12 mouse cellular contexts compared by ENCODE assay signal in genomic region chr13:98596746-98597145, GRCm38 (mm10). TPM values are rescaled to one million over a fixed set of nuclear protein-coding genes. Genes with fewer than 3 reads are reported as not detected.
DNase-seq lines count a peak whose midpoint lies in the region; ATAC-seq and TF ChIP-seq lines count a peak whose summit lies in the region.
"Had no signal": no experiment of that assay in that cellular context is flagged by ENCODE, and none has a peak within 500 bp of the region (broad histone marks: within the 10 kb centered on the region; RNA-seq: fewer than 3 reads in every experiment).

No protein-coding gene starts in this region.

- no peak overlapping the region for H3K27ac ChIP-seq in gastrocnemius, adult 2 months
- H3K27ac ChIP-seq in liver, postnatal 0 days (ENCODE audit: low read depth) = no peak overlapping the region
- H3K27ac ChIP-seq in liver, embryonic 12.5 days = no peak overlapping the region
- H3K27ac ChIP-seq in cortical plate, adult 2 months (ENCODE audit: insufficient read depth, low read length) = no peak overlapping the region
- H3K27ac ChIP-seq: forebrain, embryonic 15.5 days; macrophage had no signal

- H3K4me1 ChIP-seq in liver, postnatal 0 days (ENCODE audit: insufficient read depth) = no peaks in the 10 kb centered on the region; the same call in 1 of the 2 replicates
- H3K4me1 ChIP-seq in liver, embryonic 12.5 days = no peaks in the 10 kb centered on the region
- H3K4me1 ChIP-seq in cortical plate, adult 2 months (ENCODE audit: control insufficient read depth, insufficient read depth, low read length) = no peaks in the 10 kb centered on the region
- H3K4me1 ChIP-seq: forebrain, embryonic 15.5 days had no signal

- H3K36me3 ChIP-seq in liver, postnatal 0 days (replicated peaks; ENCODE audit: insufficient read depth, low read length) = no peaks in the 10 kb centered on the region
- no peaks in the 10 kb centered on the region for H3K36me3 ChIP-seq in liver, embryonic 12.5 days
- H3K36me3 ChIP-seq: forebrain, embryonic 15.5 days had no signal

- 89% methylated on average over 4 of the region's 4 CpGs for WGBS in liver, postnatal 0 days (ENCODE audit: insufficient replicate concordance)
- 68% methylated on average over 4 of the region's 4 CpGs for WGBS in liver, embryonic 12.5 days (ENCODE audit: insufficient replicate concordance)

- H3K4me3 ChIP-seq in gastrocnemius, adult 2 months = no peak overlapping the region
- no peak overlapping the region for H3K4me3 ChIP-seq in liver, postnatal 0 days (ENCODE audit: low read depth, low read length)
- no peak overlapping the region for H3K4me3 ChIP-seq in liver, embryonic 12.5 days
- H3K4me3 ChIP-seq in cortical plate, adult 2 months (ENCODE audit: insufficient read depth, low read length) = no peak overlapping the region
- H3K4me3 ChIP-seq: forebrain, embryonic 15.5 days had no signal

- TF ChIP-seq EP300 in liver, postnatal 0 days (IDR thresholded peaks at IDR 0.05; ENCODE audit: low read depth) = no peak

- H3K4me2 ChIP-seq in liver, postnatal 0 days (ENCODE audit: low read depth, low read length) = no peak overlapping the region
- no peak overlapping the region for H3K4me2 ChIP-seq in liver, embryonic 12.5 days
- H3K4me2 ChIP-seq: forebrain, embryonic 15.5 days had no signal

- no peaks in the 10 kb centered on the region for H3K9me3 ChIP-seq in liver, postnatal 0 days (ENCODE audit: low read length)
- H3K9me3 ChIP-seq in liver, embryonic 12.5 days (replicated peaks) = no peaks in the 10 kb centered on the region
- H3K9me3 ChIP-seq: forebrain, embryonic 15.5 days had no signal

- no peak overlapping the region for H3K9ac ChIP-seq in liver, postnatal 0 days (replicated peaks)
- H3K9ac ChIP-seq in liver, embryonic 12.5 days = no peak overlapping the region
- H3K9ac ChIP-seq: forebrain, embryonic 15.5 days had no signal

- intact Hi-C loops in gastrocnemius, adult 2 months (cut with DNase I) = no loop called here

- ATAC-seq in liver, postnatal 0 days = no peak
- no peak for ATAC-seq in liver, embryonic 12.5 days
- ATAC-seq: forebrain, embryonic 15.5 days; inflammation-experienced regulatory T-cells, adult 6 months had no signal

- H3K27me3 ChIP-seq in liver, postnatal 0 days (ENCODE audit: insufficient read depth, low read length) = no peaks in the 10 kb centered on the region
- no peaks in the 10 kb centered on the region; the same call in 1 of the 2 replicates for H3K27me3 ChIP-seq in liver, embryonic 12.5 days (replicated peaks)

- no peak for TF ChIP-seq POLR2A in cortical plate, adult 2 months (IDR thresholded peaks at IDR 0.05; ENCODE audit: extremely low read depth, insufficient read depth, low read length)

- no peak for DNase-seq in gastrocnemius, adult 2 months
- DNase-seq in gastrocnemius, adult 8-10 months (ENCODE audit: low spot score in 2 of 2) = no peak
- no peak for DNase-seq in liver, postnatal 0 days
- peak; percentile 6 for DNase-seq in lung, postnatal 25 days (ENCODE audit: low spot score)
- no peak for DNase-seq in right cerebral cortex, adult 18-20 months
- no peak for DNase-seq in urinary bladder, postnatal 14 days (ENCODE audit: low spot score)

- TF ChIP-seq CTCF in gastrocnemius, adult 2 months (IDR thresholded peaks at IDR 0.05) = peak; percentile 37
- peak; percentile 39 for TF ChIP-seq CTCF in liver, postnatal 0 days (IDR thresholded peaks at IDR 0.05; ENCODE audit: low read depth)
- TF ChIP-seq CTCF in cortical plate, adult 2 months (IDR thresholded peaks at IDR 0.05; ENCODE audit: extremely low read depth, insufficient read depth, low read length) = peak; percentile 23; the same call in 1 of the 2 replicates

RNA-seq across cellular contexts. Expression of gene Tmem174, which starts 40.5 kb away (rescaled TPM):
- total RNA-seq in gastrocnemius, adult 2 months (2021) = not detected
- not detected for total RNA-seq in gastrocnemius, adult 8-10 months (2022)
- polyA plus RNA-seq in liver, postnatal 0 days (2015; fragmentation: Nextera tagmentation; extraction: Ambion mirVana) = not detected in 2 replicates
- not detected in 2 replicates for polyA plus RNA-seq in liver, embryonic 12.5 days (2016; fragmentation: Nextera tagmentation; extraction: Ambion mirVana)
- 0.19 and 0.25 TPM in 2 replicates for polyA plus RNA-seq in cortical plate, adult 2 months (2012; rRNA removed)
- total RNA-seq: MEL had no signal
- polyA plus RNA-seq: forebrain, embryonic 15.5 days; inflammation-experienced regulatory T-cells, adult 6 months; macrophage had no signal
